Mouse (Mus musculus): ENCODE results near the gene Cox16. TPM values are rescaled to one million over a fixed set of nuclear protein-coding genes. Genes with fewer than 3 reads are reported as not detected.
"Not testable (repeated sequence)": the region's sequence is repeated elsewhere in the genome, so short reads cannot be mapped to it uniquely, and the experiment has no call there.

Gene Cox16
- polyA plus RNA-seq (2015; fragmentation: Nextera tagmentation; extraction: Ambion mirVana), result 52.7 and 64.5 TPM in 2 replicates

- ATAC-seq (ENCODE audit: insufficient read depth), result peak; percentile 92
- peaks cover 17% of the 10 kb centered on the region for H3K4me1 ChIP-seq (replicated peaks)
- peak within 1 kb of the TSS; percentile 78 for H3K4me3 ChIP-seq (replicated peaks)
- H3K27ac ChIP-seq (replicated peaks), result peak within 1 kb of the TSS; percentile 96
- no peaks in the 10 kb centered on the region for H3K9me3 ChIP-seq (replicated peaks)
- no peaks in the 10 kb centered on the region for H3K27me3 ChIP-seq
- WGBS (ENCODE audit: insufficient replicate concordance), result under 1% methylated on average over 31 of the region's 31 CpGs
- H3K36me3 ChIP-seq (replicated peaks), result no peaks in the 10 kb centered on the region
- peak within 1 kb of the TSS; percentile 68 for H3K9ac ChIP-seq
- H3K4me2 ChIP-seq, result peak within 1 kb of the TSS; percentile 79
Measured at GRCm38 (mm10) chr12:81484727-81485191, at the start of gene Cox16. Gene Cox16 (minus strand): TSS chr12:81485127.

GRCm38 (mm10) chr12:81533029-81533419 is 48.1 kb upstream of the Cox16 start:
- ATAC-seq (ENCODE audit: insufficient read depth), result no peak
- 25% methylated on average over 4 of the region's 4 CpGs for WGBS (ENCODE audit: insufficient replicate concordance)

GRCm38 (mm10) chr12:81532316-81533028 is 47.5 kb upstream of the Cox16 start, which contains the start of the genes Gm20498 and Synj2bp:
Gene Gm20498 (minus strand): TSS chr12:81532905.
Gene Synj2bp (minus strand): TSS chr12:81532911.
- Histone ChIP-seq H3K9ac (peak within 1 kb of the TSS; percentile 62), H3K36me3 (replicated peaks) (no peaks in the 10 kb centered on the region), H3K27ac (replicated peaks) (peak within 1 kb of the TSS; percentile 79), H3K4me2 (peak within 1 kb of the TSS; percentile 75), H3K4me1 (replicated peaks) (peaks cover 14% of the 10 kb centered on the region), H3K9me3 (replicated peaks) (no peaks in the 10 kb centered on the region), H3K4me3 (replicated peaks) (peak within 1 kb of the TSS; percentile 73), H3K27me3 (no peaks in the 10 kb centered on the region)
- whole genome bisulfite sequencing (ENCODE audit: insufficient replicate concordance), result under 1% methylated on average over 46 of the region's 46 CpGs
- ATAC-seq (ENCODE audit: insufficient read depth), result peak; percentile 86

More at GRCm38 (mm10) chr12:81533029-81533419, 48.1 kb upstream of the Cox16 start:
- Histone ChIP-seq H3K27me3 (no peaks in the 10 kb centered on the region), H3K36me3 (replicated peaks) (no peaks in the 10 kb centered on the region), H3K4me2 (peak overlapping the region; percentile 75), H3K4me1 (replicated peaks) (peaks cover 14% of the 10 kb centered on the region), H3K9ac (peak overlapping the region; percentile 62), H3K9me3 (replicated peaks) (no peaks in the 10 kb centered on the region), H3K27ac (replicated peaks) (peak overlapping the region; percentile 79), H3K4me3 (replicated peaks) (peak overlapping the region; percentile 73)

GRCm38 (mm10) chr12:81530587-81530986 is 45.7 kb upstream of the Cox16 start:
- not testable (repeated sequence) for H3K36me3 ChIP-seq (replicated peaks); H3K27ac ChIP-seq (replicated peaks); ATAC-seq (ENCODE audit: insufficient read depth); H3K9me3 ChIP-seq (replicated peaks); H3K4me3 ChIP-seq (replicated peaks); H3K9ac ChIP-seq; H3K27me3 ChIP-seq; H3K4me2 ChIP-seq
- 62% methylated on average over 8 of the region's 8 CpGs for WGBS (ENCODE audit: insufficient replicate concordance)
- H3K4me1 ChIP-seq (replicated peaks), result peaks cover 14% of the 10 kb centered on the region

- H3K4me2 ChIP-seq; H3K27ac ChIP-seq (replicated peaks); H3K9me3 ChIP-seq (replicated peaks); ATAC-seq (ENCODE audit: insufficient read depth); H3K9ac ChIP-seq; H3K4me1 ChIP-seq (replicated peaks); H3K4me3 ChIP-seq (replicated peaks); H3K27me3 ChIP-seq: not testable (repeated sequence)
- peaks cover 10% of the 10 kb centered on the region; the same call in 1 of the 2 replicates for H3K36me3 ChIP-seq (replicated peaks)
- WGBS (ENCODE audit: insufficient replicate concordance), result 86% methylated on average over 9 of the region's 9 CpGs
Measured at GRCm38 (mm10) chr12:81496906-81497305, 12.0 kb upstream of the Cox16 start.

- Histone ChIP-seq H3K9ac (no peak overlapping the region), H3K36me3 (replicated peaks) (no peaks in the 10 kb centered on the region), H3K4me2 (no peak overlapping the region), H3K4me1 (replicated peaks) (peaks cover 3% of the 10 kb centered on the region; the same call in 1 of the 2 replicates), H3K27ac (replicated peaks) (no peak overlapping the region), H3K4me3 (replicated peaks) (no peak overlapping the region), H3K9me3 (replicated peaks) (no peaks in the 10 kb centered on the region), H3K27me3 (no peaks in the 10 kb centered on the region)
- no peak for ATAC-seq (ENCODE audit: insufficient read depth)
- WGBS (ENCODE audit: insufficient replicate concordance), result 78% methylated on average over 5 of the region's 5 CpGs
Measured at GRCm38 (mm10) chr12:81490491-81490890, 5.6 kb upstream of the Cox16 start.

- peak overlapping the region; percentile 68; the same call in 1 of the 2 replicates for H3K9ac ChIP-seq
- 45% methylated on average over 6 of the region's 6 CpGs for WGBS (ENCODE audit: insufficient replicate concordance)
- H3K27me3 ChIP-seq, result no peaks in the 10 kb centered on the region
- H3K4me2 ChIP-seq, result peak overlapping the region; percentile 79
- H3K4me3 ChIP-seq (replicated peaks), result peak overlapping the region; percentile 78
- peak overlapping the region; percentile 96 for H3K27ac ChIP-seq (replicated peaks)
- no peak for ATAC-seq (ENCODE audit: insufficient read depth)
- no peaks in the 10 kb centered on the region for H3K9me3 ChIP-seq (replicated peaks)
- no peaks in the 10 kb centered on the region for H3K36me3 ChIP-seq (replicated peaks)
- peaks cover 17% of the 10 kb centered on the region for H3K4me1 ChIP-seq (replicated peaks)
Measured at GRCm38 (mm10) chr12:81485311-81485710, 384 bp upstream of the Cox16 start.

- WGBS (ENCODE audit: insufficient replicate concordance), result 1% methylated on average over 7 of the region's 7 CpGs
- H3K9ac ChIP-seq, result peak overlapping the region; percentile 68
Measured at GRCm38 (mm10) chr12:81484212-81484611, 715 bp downstream of the Cox16 start.

GRCm38 (mm10) chr12:81483656-81484055 is 1.3 kb downstream of the Cox16 start:
- H3K4me1 ChIP-seq (replicated peaks), result peaks cover 17% of the 10 kb centered on the region
- whole genome bisulfite sequencing (ENCODE audit: insufficient replicate concordance), result 13% methylated on average over 17 of the region's 17 CpGs
- peak overlapping the region; percentile 27; the same call in 1 of the 2 replicates for H3K9ac ChIP-seq
- no peak overlapping the region for H3K27ac ChIP-seq (replicated peaks)
- no peaks in the 10 kb centered on the region for H3K36me3 ChIP-seq (replicated peaks)
- peak overlapping the region; percentile 79 for H3K4me2 ChIP-seq
- peak overlapping the region; percentile 78 for H3K4me3 ChIP-seq (replicated peaks)
- H3K9me3 ChIP-seq (replicated peaks), result no peaks in the 10 kb centered on the region
- no peaks in the 10 kb centered on the region for H3K27me3 ChIP-seq
- ATAC-seq (ENCODE audit: insufficient read depth), result no peak

More at GRCm38 (mm10) chr12:81484212-81484611, 715 bp downstream of the Cox16 start:
- Histone ChIP-seq H3K4me3 (replicated peaks) (peak overlapping the region; percentile 78), H3K9me3 (replicated peaks) (no peaks in the 10 kb centered on the region), H3K27me3 (no peaks in the 10 kb centered on the region), H3K27ac (replicated peaks) (peak overlapping the region; percentile 96), H3K36me3 (replicated peaks) (no peaks in the 10 kb centered on the region), H3K4me1 (replicated peaks) (peaks cover 17% of the 10 kb centered on the region), H3K4me2 (peak overlapping the region; percentile 79)
- ATAC-seq (ENCODE audit: insufficient read depth), result no peak

- ATAC-seq (ENCODE audit: insufficient read depth); H3K27me3 ChIP-seq; H3K36me3 ChIP-seq (replicated peaks); H3K4me1 ChIP-seq (replicated peaks); H3K9me3 ChIP-seq (replicated peaks); H3K4me2 ChIP-seq; H3K9ac ChIP-seq; H3K4me3 ChIP-seq (replicated peaks); H3K27ac ChIP-seq (replicated peaks): not testable (repeated sequence)
- WGBS (ENCODE audit: insufficient replicate concordance), result 80% methylated on average over 7 of the region's 7 CpGs
Measured at GRCm38 (mm10) chr12:81459051-81459450, 25.9 kb downstream of the Cox16 start.

GRCm38 (mm10) chr12:81438985-81439384 is 45.9 kb downstream of the Cox16 start:
- H3K9me3 ChIP-seq (replicated peaks); H3K27ac ChIP-seq (replicated peaks); H3K4me3 ChIP-seq (replicated peaks); H3K4me2 ChIP-seq; H3K36me3 ChIP-seq (replicated peaks); ATAC-seq (ENCODE audit: insufficient read depth); H3K9ac ChIP-seq; H3K27me3 ChIP-seq; H3K4me1 ChIP-seq (replicated peaks): not testable (repeated sequence)
- 86% methylated on average over 9 of the region's 9 CpGs for WGBS (ENCODE audit: insufficient replicate concordance)

Data from liver, embryonic 15.5 days (tissue).